Mouse (Mus musculus) kidney, embryonic 16.5 days (tissue): ENCODE measurements around the gene Ppy. TPM values are rescaled to one million over a fixed set of nuclear protein-coding genes. Genes with fewer than 3 reads are reported as not detected.

Experiments
- ATAC-seq: fragments of 200-750 bp; cut with Nextera tagmentation; 2 replicates; pipeline ENCODE4 v1.8.0; 2017; ENCODE audit warnings: moderate TSS enrichment; ENCODE audit not compliant: low FRiP score, low TSS enrichment
- H3K27ac ChIP-seq: fragments of 300-500 bp; sonication (generic); 2 replicates; pipeline ENCODE4 v1.5.1; 2014; ENCODE audit warnings: low read length
- H3K27me3 ChIP-seq: fragments of 300-500 bp; sonication (generic); 2 replicates; pipeline ENCODE4 v1.6.1; 2014; ENCODE audit warnings: low read length, control low read depth, mixed read lengths; ENCODE audit not compliant: insufficient read depth
- H3K36me3 ChIP-seq: fragments of 300-500 bp; sonication (generic); 2 replicates; pipeline ENCODE4 v1.6.1; 2014; ENCODE audit warnings: low read length, control low read depth, mixed read lengths; ENCODE audit not compliant: insufficient read depth
- H3K4me1 ChIP-seq: fragments of 300-500 bp; sonication (generic); 2 replicates; pipeline ENCODE4 v1.6.1; 2014; ENCODE audit warnings: low read length, control low read depth, mixed read lengths; ENCODE audit not compliant: insufficient read depth
- H3K4me2 ChIP-seq: fragments of 300-500 bp; sonication (generic); replicated peaks from 2 replicates; pipeline ENCODE4 v1.6.1; 2014; ENCODE audit warnings: low read depth, low read length
- H3K4me3 ChIP-seq: fragments of 300-500 bp; sonication (generic); 2 replicates; pipeline ENCODE4 v1.5.1; 2014; ENCODE audit warnings: mild to moderate bottlenecking, low read length
- H3K9ac ChIP-seq: fragments of 300-500 bp; sonication (generic); replicated peaks from 2 replicates; pipeline ENCODE4 v1.6.1; 2014; ENCODE audit warnings: low read length
- H3K9me3 ChIP-seq: fragments of 300-500 bp; sonication (generic); 2 replicates; pipeline ENCODE4 v1.6.1; 2016; ENCODE audit warnings: low read length, control low read depth
- WGBS: fragments of 180-500 bp; shearing (Covaris S2); extraction: QIAGEN DNeasy Blood & Tissue Kit; methylation state at CpG from one replicate; pipeline ENCODE4 v1.1.7; 2014; 5-methylcytosine and 5-hydroxymethylcytosine counted together
- polyA plus RNA-seq: library from polyadenylated mRNA; unstranded; fragments of >200 nt; fragmentation: Nextera tagmentation; extraction: Ambion mirVana; gene quantifications from 2 replicates; pipeline ENCODE4 v1.2.1, GENCODE M21; 2015

Ppy gene
- polyA plus RNA-seq, 1 experiment from 2014 or later, result not detected

DNA sequence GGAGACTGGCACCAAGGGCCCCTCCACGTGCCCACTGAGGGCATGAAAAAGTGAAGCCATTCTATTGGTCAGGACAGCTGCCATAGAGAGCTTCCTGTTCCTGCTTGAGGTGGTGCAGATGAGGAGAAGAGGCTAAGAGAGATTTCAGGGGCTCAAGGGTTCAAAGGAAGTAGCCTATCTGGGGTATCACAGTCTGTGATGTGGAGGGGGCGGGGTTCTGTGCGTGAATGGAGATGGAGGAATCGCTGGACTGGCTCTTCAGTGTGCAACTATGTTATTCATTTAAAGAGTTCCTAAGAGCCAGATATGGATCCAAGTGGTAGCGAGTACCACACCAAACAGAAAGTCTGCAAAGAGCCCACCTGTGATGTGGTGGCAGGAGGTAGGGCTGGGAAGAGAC lies 4.7 kb downstream of the Ppy start:
- peaks cover 6% of the 10 kb centered on the region for H3K4me1 ChIP-seq
- WGBS, result 70% methylated on average over 5 of the region's 5 CpGs
- no peak for ATAC-seq
- H3K27ac ChIP-seq, result 0 out of 2 replicates have a peak overlapping the region, but pooled peaks have one; percentile 17
- H3K9me3 ChIP-seq, result no peaks in the 10 kb centered on the region
- H3K27me3 ChIP-seq, result peaks cover 5% of the 10 kb centered on the region; the same call in 1 of the 2 replicates
- H3K9ac ChIP-seq, result 0 out of 2 replicates have a peak overlapping the region, but pooled peaks have one; percentile 1
- no peaks in the 10 kb centered on the region for H3K36me3 ChIP-seq
- no peak overlapping the region for H3K4me3 ChIP-seq
- H3K4me2 ChIP-seq, result peak overlapping the region; percentile 50

DNA sequence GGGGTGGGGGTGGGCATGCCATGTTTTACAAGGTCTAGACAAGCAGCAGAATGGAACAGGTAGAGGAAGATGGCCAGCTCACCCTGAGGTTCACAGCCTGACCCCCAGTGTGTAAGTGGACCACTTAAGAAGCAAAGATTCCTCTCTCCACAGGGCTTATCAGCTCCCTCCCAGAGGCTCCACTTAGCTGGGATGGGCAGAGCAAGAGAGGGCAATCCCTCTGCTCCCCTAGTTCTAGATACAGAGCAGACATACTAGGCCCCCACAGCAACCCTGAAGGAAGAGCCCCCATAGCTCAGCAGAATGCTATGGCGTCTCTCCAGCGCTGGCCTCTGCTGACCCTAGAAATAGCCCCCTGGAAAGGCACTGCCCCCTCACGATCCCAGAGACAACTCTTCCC lies 5.4 kb downstream of the Ppy start:
- ATAC-seq, result no peak
- Histone ChIP-seq H3K4me2 (no peak overlapping the region), H3K9me3 (no peaks in the 10 kb centered on the region), H3K9ac (no peak overlapping the region), H3K27ac (no peak overlapping the region), H3K4me1 (peaks cover 6% of the 10 kb centered on the region), H3K36me3 (no peaks in the 10 kb centered on the region), H3K4me3 (no peak overlapping the region), H3K27me3 (0 out of 2 replicates have a peak, but pooled peaks cover 5% of the 10 kb centered on the region)
- 57% methylated on average over 3 of the region's 3 CpGs for WGBS

DNA sequence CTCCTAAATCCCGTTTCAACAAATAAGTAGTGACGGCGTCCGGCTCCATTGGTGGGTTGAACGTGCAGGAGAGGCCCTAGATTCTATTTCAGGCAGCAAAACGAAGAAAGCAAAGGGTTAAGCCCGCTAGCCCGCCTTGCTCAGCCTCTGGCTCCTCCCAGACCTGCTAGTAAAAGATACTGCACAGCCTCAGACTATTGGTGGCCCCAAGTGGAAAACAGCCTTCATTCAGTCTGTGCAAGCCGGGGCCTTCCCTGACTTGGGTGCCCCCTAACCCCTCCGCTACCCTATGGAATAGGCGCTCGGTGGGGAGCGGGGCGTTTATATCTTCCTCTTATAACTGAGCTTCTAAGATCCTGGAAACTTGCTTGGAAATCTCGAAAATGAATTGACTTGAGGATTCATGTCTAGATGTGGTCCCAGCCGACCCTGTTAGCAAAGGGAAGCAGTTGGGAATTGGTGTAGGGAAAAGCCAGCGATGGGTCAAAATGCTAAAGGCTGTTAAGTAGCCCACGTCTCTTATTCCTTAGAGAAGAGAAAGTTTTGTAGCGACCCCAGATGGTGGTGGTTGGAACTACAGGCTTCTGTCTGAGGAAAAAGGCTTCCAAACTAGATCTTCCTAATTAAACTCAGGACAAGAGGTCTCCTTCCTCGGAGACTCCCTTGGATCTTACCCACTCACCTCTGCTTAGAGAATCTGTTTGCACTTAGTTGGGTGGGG lies 11.9 kb downstream of the Ppy start:
- peak overlapping the region; percentile 95 for H3K4me2 ChIP-seq
- peak overlapping the region; percentile 80 for H3K4me3 ChIP-seq
- WGBS, result 1% methylated on average over 20 of the region's 20 CpGs
- peak; percentile 50 for ATAC-seq
- no peaks in the 10 kb centered on the region for H3K9me3 ChIP-seq
- H3K4me1 ChIP-seq, result peaks cover 33% of the 10 kb centered on the region
- H3K9ac ChIP-seq, result peak overlapping the region; percentile 75
- no peaks in the 10 kb centered on the region for H3K36me3 ChIP-seq
- peak overlapping the region; percentile 77 for H3K27ac ChIP-seq
- no peaks in the 10 kb centered on the region for H3K27me3 ChIP-seq

DNA sequence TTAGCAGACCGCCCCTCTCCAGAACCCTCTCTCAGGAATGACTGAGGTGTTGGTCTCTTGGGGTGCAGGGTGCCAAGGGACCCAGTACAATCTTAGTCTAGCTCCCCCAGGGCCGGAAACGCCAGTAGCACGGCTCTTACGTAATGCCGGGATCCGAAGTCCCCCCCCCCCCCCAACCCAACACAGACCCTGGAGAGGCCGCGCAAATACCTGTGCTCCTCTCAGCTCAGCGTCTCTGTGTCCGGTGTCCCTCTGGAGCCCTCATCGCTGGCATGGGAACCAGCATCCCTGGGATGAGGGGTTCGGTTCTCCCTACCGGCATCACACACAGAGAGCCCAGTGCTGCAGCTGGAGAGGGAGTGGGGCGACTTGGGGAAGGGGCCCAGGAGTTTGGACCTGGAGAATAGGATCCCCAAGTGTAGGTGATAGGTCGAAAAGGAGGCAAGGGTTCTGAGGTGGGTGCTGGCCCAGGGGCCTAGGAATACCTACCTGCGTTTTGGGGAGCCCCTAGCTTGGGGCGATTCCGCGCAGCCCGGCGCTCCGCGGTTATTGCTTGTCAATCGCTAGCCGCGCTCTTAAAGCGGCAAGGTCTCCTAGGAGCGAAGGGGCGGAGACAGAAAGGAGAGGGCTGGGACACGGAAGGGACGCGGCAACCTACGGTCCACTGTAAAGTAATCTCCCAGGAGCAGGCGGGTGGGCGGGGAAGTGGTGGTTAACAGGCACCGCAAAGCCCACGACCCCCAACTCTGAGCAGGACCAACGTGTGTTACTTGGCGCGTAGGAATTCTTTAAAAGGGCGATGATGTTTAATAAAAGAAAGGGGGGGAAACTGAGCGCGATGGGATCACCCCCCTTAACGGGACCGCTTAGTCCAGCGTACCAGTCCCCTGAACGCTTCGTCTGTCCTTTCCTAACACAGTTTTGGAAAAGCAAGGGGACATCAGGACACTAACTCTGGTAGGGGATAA lies 12.9 kb downstream of the Ppy start, which contains the start of gene Mpp2:
Mpp2 (minus strand) TSS at position 585 of the 968 bp plus-strand sequence.
- 0 out of 2 replicates have a peak, but pooled peaks cover 3% of the 10 kb centered on the region for H3K36me3 ChIP-seq
- peak within 1 kb of the TSS; percentile 77 for H3K27ac ChIP-seq
- peak within 1 kb of the TSS; percentile 75 for H3K9ac ChIP-seq
- peaks cover 44% of the 10 kb centered on the region for H3K4me1 ChIP-seq
- H3K9me3 ChIP-seq, result no peaks in the 10 kb centered on the region
- under 1% methylated on average over 49 of the region's 49 CpGs for WGBS
- no peaks in the 10 kb centered on the region for H3K27me3 ChIP-seq
- peak; percentile 60 for ATAC-seq
- H3K4me2 ChIP-seq, result peak within 1 kb of the TSS; percentile 95
- peak within 1 kb of the TSS; percentile 80 for H3K4me3 ChIP-seq

DNA sequence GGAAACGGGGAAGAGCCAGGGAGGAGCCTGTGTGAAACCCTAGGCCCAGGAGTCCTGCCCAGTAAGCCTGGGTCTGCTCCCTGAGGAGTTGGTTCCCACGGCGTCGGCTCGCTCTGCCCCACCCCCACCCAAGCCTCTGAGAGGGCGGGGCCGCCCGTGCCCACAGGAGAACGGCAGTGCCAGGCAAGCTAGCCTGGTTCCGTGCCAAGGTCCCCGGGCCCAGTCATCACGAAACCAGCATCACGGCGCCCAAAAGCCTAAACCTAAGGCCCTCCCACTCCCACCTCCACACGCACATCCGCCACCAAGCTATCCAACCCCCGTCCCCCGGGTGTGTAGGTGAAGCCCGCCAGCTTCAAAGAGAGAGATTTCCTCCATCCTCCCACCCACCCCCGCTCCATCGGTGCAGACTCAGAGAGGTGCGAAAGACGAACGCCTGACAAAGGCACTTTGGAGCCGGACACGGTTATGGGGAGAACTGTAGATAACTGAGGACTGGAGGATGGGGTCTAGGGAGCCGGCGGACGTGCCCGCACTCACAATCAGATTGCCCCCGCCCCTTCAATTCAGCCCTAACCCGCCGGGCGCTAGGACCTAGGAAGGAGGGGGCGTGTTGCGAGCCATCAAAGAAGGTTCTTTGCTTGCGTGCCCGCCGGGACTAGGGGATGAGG lies 13.9 kb downstream of the Ppy start:
- H3K27ac ChIP-seq, result peak overlapping the region; percentile 77
- 0 out of 2 replicates have a peak, but pooled peaks cover 3% of the 10 kb centered on the region for H3K36me3 ChIP-seq
- H3K9me3 ChIP-seq, result no peaks in the 10 kb centered on the region
- H3K4me3 ChIP-seq, result peak overlapping the region; percentile 80
- peaks cover 54% of the 10 kb centered on the region for H3K4me1 ChIP-seq
- peak overlapping the region; percentile 75 for H3K9ac ChIP-seq
- no peaks in the 10 kb centered on the region for H3K27me3 ChIP-seq
- WGBS, result under 1% methylated on average over 39 of the region's 39 CpGs
- peak overlapping the region; percentile 95 for H3K4me2 ChIP-seq
- ATAC-seq, result peak; percentile 61

- H3K4me1 ChIP-seq, result peaks cover 63% of the 10 kb centered on the region
- peak overlapping the region; percentile 75 for H3K9ac ChIP-seq
- H3K9me3 ChIP-seq, result no peaks in the 10 kb centered on the region
- WGBS, result 9% methylated on average over 3 of the region's 3 CpGs
- peak overlapping the region; percentile 80 for H3K4me3 ChIP-seq
- H3K27ac ChIP-seq, result peak overlapping the region; percentile 77
- ATAC-seq, result no peak
- H3K36me3 ChIP-seq, result 0 out of 2 replicates have a peak, but pooled peaks cover 3% of the 10 kb centered on the region
- no peaks in the 10 kb centered on the region for H3K27me3 ChIP-seq
- peak overlapping the region; percentile 95 for H3K4me2 ChIP-seq
Measured at GRCm38 (mm10) chr11:102086331-102086730, 14.8 kb downstream of the Ppy start.

- ATAC-seq, result peak; percentile 56
- H3K27me3 ChIP-seq, result no peaks in the 10 kb centered on the region
- H3K36me3 ChIP-seq, result 0 out of 2 replicates have a peak, but pooled peaks cover 3% of the 10 kb centered on the region
- peaks cover 53% of the 10 kb centered on the region for H3K4me1 ChIP-seq
- 30% methylated on average over 7 of the region's 7 CpGs for WGBS
- H3K9me3 ChIP-seq, result no peaks in the 10 kb centered on the region
- no peak overlapping the region for H3K9ac ChIP-seq
- peak overlapping the region; percentile 89 for H3K27ac ChIP-seq
- H3K4me3 ChIP-seq, result no peak overlapping the region
- H3K4me2 ChIP-seq, result no peak overlapping the region
Measured at GRCm38 (mm10) chr11:102084159-102084558, 17.0 kb downstream of the Ppy start.

GRCm38 (mm10) chr11:102083193-102083592 lies 17.9 kb downstream of the Ppy start:
- Histone ChIP-seq H3K27me3 (no peaks in the 10 kb centered on the region), H3K4me2 (no peak overlapping the region), H3K9ac (no peak overlapping the region), H3K9me3 (no peaks in the 10 kb centered on the region), H3K4me3 (no peak overlapping the region), H3K36me3 (peaks cover 6% of the 10 kb centered on the region; the same call in 1 of the 2 replicates), H3K4me1 (peaks cover 51% of the 10 kb centered on the region), H3K27ac (no peak overlapping the region)
- WGBS, result 51% methylated on average over 4 of the region's 4 CpGs
- ATAC-seq, result no peak

GRCm38 (mm10) chr11:102082322-102082721 lies 18.8 kb downstream of the Ppy start:
- H3K27me3 ChIP-seq, result no peaks in the 10 kb centered on the region
- H3K4me2 ChIP-seq, result peak overlapping the region; percentile 84
- peaks cover 51% of the 10 kb centered on the region for H3K4me1 ChIP-seq
- peak overlapping the region; percentile 47 for H3K4me3 ChIP-seq
- H3K27ac ChIP-seq, result no peak overlapping the region
- peaks cover 8% of the 10 kb centered on the region; the same call in 1 of the 2 replicates for H3K36me3 ChIP-seq
- peak overlapping the region; percentile 67 for H3K9ac ChIP-seq
- peak; percentile 82 for ATAC-seq
- H3K9me3 ChIP-seq, result no peaks in the 10 kb centered on the region
- WGBS, result under 1% methylated on average over 18 of the region's 18 CpGs
